Mouse (Mus musculus) liver, adult 2 months (tissue): Measurements from ENCODE around the gene Enox1.

Experiments
- CTCF ChIP-seq: fragments of 200-500 bp; IDR thresholded peaks from 2 replicates; pipeline ENCODE4 v1.5.1; 2011; ENCODE audit warnings: low read depth, low read length, control low read depth
- POLR2A ChIP-seq: fragments of 200-500 bp; IDR thresholded peaks from 2 replicates; pipeline ENCODE4 v1.6.1; 2011; ENCODE audit warnings: low read length, control low read depth; ENCODE audit not compliant: insufficient read depth; ENCODE audit errors: extremely low read depth

- TF ChIP-seq POLR2A (no peak), CTCF (no peak)
Measured at GRCm38 (mm10) chr14:77669494-77669893, 512.9 kb downstream of the Enox1 start.
